Mouse (Mus musculus) heart, embryonic 16.5 days (tissue): ENCODE data around the gene Asic3. TPM values are rescaled to one million over a fixed set of nuclear protein-coding genes. Genes with fewer than 3 reads are reported as not detected.

Experiments used
- ATAC-seq: fragments of 200-750 bp; cut with Nextera tagmentation; replicated peaks from 2 replicates; pipeline ENCODE4 v1.8.0; 2017; ENCODE audit warnings: moderate number of reproducible peaks; ENCODE audit not compliant: insufficient read depth, low FRiP score; ENCODE audit errors: extremely low read depth
- H3K27ac ChIP-seq: fragments of 300-500 bp; sonication (generic); 2 replicates; pipeline ENCODE4 v1.5.1; 2014; ENCODE audit warnings: mild to moderate bottlenecking, low read length, control low read depth, moderate library complexity
- H3K27me3 ChIP-seq: fragments of 300-500 bp; sonication (generic); 2 replicates; pipeline ENCODE4 v1.6.1; 2014; ENCODE audit warnings: low read length, mixed read lengths; ENCODE audit not compliant: control insufficient read depth, insufficient read depth
- H3K36me3 ChIP-seq: fragments of 300-500 bp; sonication (generic); 2 replicates; pipeline ENCODE4 v1.6.1; 2014; ENCODE audit not compliant: control insufficient read depth, insufficient read depth
- H3K4me1 ChIP-seq: fragments of 300-500 bp; sonication (generic); 2 replicates; pipeline ENCODE4 v1.6.1; 2014; ENCODE audit warnings: low read length, mixed read lengths; ENCODE audit not compliant: control insufficient read depth, insufficient read depth
- H3K4me2 ChIP-seq: fragments of 300-500 bp; sonication (generic); 2 replicates; pipeline ENCODE4 v1.6.1; 2014; ENCODE audit warnings: low read depth, mild to moderate bottlenecking, control low read depth, low read length
- H3K4me3 ChIP-seq: fragments of 300-500 bp; sonication (generic); 2 replicates; pipeline ENCODE4 v1.5.1; 2014; ENCODE audit warnings: mild to moderate bottlenecking, control low read depth, low read length
- H3K9ac ChIP-seq: fragments of 300-500 bp; sonication (generic); 2 replicates; pipeline ENCODE4 v1.6.1; 2014; ENCODE audit warnings: low read length, control low read depth
- H3K9me3 ChIP-seq: fragments of 300-500 bp; sonication (generic); replicated peaks from 2 replicates; pipeline ENCODE4 v1.6.1; 2016; ENCODE audit warnings: low read length; ENCODE audit not compliant: control insufficient read depth
- WGBS: fragments of 180-500 bp; shearing (Covaris S2); extraction: QIAGEN DNeasy Blood & Tissue Kit; methylation state at CpG from one replicate; pipeline ENCODE4 v1.1.7; 2014; 5-methylcytosine and 5-hydroxymethylcytosine counted together
- polyA plus RNA-seq: library from polyadenylated mRNA; unstranded; fragments of >200 nt; fragmentation: Nextera tagmentation; extraction: Ambion mirVana; gene quantifications from 2 replicates; pipeline ENCODE4 v1.2.1, GENCODE M21; 2015

Asic3 gene
- polyA plus RNA-seq, 1 experiment from 2014 or later = 0.14 TPM

GRCm38 (mm10) chr5:24385374-24385773, 27.8 kb upstream of the Asic3 start:
- Histone ChIP-seq H3K27me3 (peaks cover 3% of the 10 kb centered on the region; the same call in 1 of the 2 replicates), H3K4me3 (no peak overlapping the region), H3K9ac (no peak overlapping the region), H3K27ac (peak overlapping the region; percentile 30; the same call in 1 of the 2 replicates), H3K9me3 (no peaks in the 10 kb centered on the region), H3K4me1 (peaks cover 38% of the 10 kb centered on the region), H3K36me3 (no peaks in the 10 kb centered on the region), H3K4me2 (no peak overlapping the region)
- 81% methylated on average over 5 of the region's 5 CpGs for WGBS
- ATAC-seq = no peak

- 85% methylated on average over 10 of the region's 10 CpGs for WGBS
- no peak overlapping the region for H3K4me2 ChIP-seq
- H3K36me3 ChIP-seq = no peaks in the 10 kb centered on the region
- no peaks in the 10 kb centered on the region for H3K9me3 ChIP-seq
- peaks cover 38% of the 10 kb centered on the region for H3K4me1 ChIP-seq
- H3K9ac ChIP-seq = no peak overlapping the region
- H3K27me3 ChIP-seq = peaks cover 3% of the 10 kb centered on the region; the same call in 1 of the 2 replicates
- H3K27ac ChIP-seq = peak overlapping the region; percentile 30; the same call in 1 of the 2 replicates
- no peak overlapping the region for H3K4me3 ChIP-seq
- ATAC-seq = no peak
Measured at GRCm38 (mm10) chr5:24385887-24386550, 27.2 kb upstream of the Asic3 start.

GRCm38 (mm10) chr5:24387264-24388241, 25.6 kb upstream of the Asic3 start:
- Histone ChIP-seq H3K4me2 (peak overlapping the region; percentile 91), H3K9me3 (no peaks in the 10 kb centered on the region), H3K27ac (peak overlapping the region; percentile 43), H3K4me1 (peaks cover 38% of the 10 kb centered on the region), H3K27me3 (peaks cover 3% of the 10 kb centered on the region; the same call in 1 of the 2 replicates), H3K9ac (peak overlapping the region; percentile 74), H3K36me3 (no peaks in the 10 kb centered on the region), H3K4me3 (peak overlapping the region; percentile 54)
- ATAC-seq = peak; percentile 38
- WGBS = under 1% methylated on average over 73 of the region's 73 CpGs

DNA sequence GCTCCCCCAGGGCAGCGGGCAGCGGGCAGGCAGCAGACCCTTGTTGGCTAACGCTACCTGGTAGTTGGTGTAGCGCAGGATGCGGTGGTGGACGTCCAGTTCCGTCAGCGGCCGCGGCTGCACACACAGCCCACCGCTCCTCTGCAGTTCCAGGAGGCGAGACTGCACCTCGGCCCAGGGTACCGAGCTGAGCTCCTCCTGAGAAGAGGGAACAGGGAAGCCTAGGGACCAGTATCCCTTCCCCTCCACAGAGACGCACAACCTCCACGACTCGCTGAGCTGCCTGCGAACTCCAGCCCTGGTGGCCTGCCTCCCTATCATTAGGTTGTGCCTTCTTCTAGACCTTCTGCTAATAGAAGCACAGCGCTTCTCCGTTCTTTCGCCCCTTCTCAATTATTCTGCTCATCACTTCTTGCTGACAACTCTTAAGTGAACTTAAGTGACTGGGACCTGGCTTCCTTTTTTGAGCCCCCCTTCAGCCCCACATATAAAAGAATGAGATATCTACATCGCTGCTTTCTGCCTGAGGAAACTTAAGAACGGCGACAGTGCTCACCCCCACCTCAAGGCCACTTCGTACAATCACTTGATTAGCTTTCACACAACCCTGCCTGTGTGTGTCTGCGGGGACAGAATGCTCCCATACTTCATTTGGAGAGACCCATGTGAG, 24.8 kb upstream of the Asic3 start:
- no peaks in the 10 kb centered on the region for H3K36me3 ChIP-seq
- H3K27ac ChIP-seq = peak overlapping the region; percentile 43
- H3K4me1 ChIP-seq = peaks cover 36% of the 10 kb centered on the region
- H3K4me3 ChIP-seq = peak overlapping the region; percentile 54
- peak overlapping the region; percentile 74 for H3K9ac ChIP-seq
- H3K4me2 ChIP-seq = peak overlapping the region; percentile 91
- no peak for ATAC-seq
- peaks cover 3% of the 10 kb centered on the region; the same call in 1 of the 2 replicates for H3K27me3 ChIP-seq
- 30% methylated on average over 26 of the region's 26 CpGs for WGBS
- H3K9me3 ChIP-seq = no peaks in the 10 kb centered on the region

DNA sequence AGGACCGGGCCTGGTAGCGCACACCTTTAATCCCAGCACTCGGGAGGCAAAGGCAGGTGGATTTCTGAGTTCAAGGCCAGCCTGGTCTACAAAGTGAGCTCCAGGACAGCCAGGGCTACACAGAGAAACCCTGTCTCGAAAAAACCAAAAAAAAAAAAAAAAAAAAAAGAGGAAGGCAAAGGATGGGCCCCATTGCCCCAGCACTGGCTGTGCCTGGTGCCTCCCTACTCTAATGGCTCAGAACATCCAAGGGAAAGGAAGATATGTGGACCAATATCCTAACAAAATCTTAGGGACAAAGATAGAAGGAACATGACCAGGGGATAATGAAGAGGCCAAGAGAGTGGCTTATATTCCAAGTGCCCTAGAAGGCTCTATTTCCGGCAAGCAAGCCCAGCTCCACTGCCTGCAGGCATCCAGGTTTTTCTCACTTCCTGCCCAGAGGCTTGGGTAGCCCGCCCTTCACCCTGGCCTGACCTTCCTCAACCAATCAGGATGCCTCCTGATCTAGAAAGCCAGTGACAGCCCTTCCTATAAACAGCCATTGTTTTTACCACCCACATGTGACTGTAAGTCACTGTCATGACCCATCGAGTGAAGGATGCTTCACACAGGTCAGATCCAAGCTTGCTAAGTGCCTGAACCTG, 24.1 kb upstream of the Asic3 start:
- Histone ChIP-seq H3K4me2 (no peak overlapping the region), H3K9ac (peak overlapping the region; percentile 14; the same call in 1 of the 2 replicates), H3K36me3 (no peaks in the 10 kb centered on the region), H3K4me3 (no peak overlapping the region), H3K27me3 (peaks cover 3% of the 10 kb centered on the region; the same call in 1 of the 2 replicates), H3K4me1 (peaks cover 33% of the 10 kb centered on the region), H3K9me3 (no peaks in the 10 kb centered on the region), H3K27ac (peak overlapping the region; percentile 25; the same call in 1 of the 2 replicates)
- 62% methylated on average over 6 of the region's 7 CpGs for WGBS
- no peak for ATAC-seq

DNA sequence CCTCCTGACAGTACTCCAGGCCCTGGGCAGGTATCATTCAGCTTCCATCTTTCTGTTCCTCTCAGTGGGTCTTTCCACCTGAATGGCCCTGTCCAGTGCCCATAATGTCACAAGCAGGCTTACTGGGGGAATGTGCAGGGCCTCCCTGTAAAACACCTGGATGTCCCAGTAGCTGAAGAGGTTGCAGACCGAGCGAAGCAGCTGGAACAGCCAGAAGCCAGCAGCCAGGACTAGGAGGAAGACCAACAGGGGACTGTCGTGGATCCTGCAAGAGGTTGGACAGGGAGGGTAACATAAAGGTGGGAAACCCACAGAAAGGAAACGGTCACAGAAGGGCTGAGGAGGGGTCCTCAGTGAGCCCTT, 23.6 kb upstream of the Asic3 start:
- peaks cover 3% of the 10 kb centered on the region; the same call in 1 of the 2 replicates for H3K27me3 ChIP-seq
- H3K9me3 ChIP-seq = no peaks in the 10 kb centered on the region
- peaks cover 31% of the 10 kb centered on the region for H3K4me1 ChIP-seq
- no peak overlapping the region for H3K4me3 ChIP-seq
- ATAC-seq = no peak
- peak overlapping the region; percentile 14; the same call in 1 of the 2 replicates for H3K9ac ChIP-seq
- H3K27ac ChIP-seq = peak overlapping the region; percentile 25; the same call in 1 of the 2 replicates
- H3K4me2 ChIP-seq = 0 out of 2 replicates have a peak overlapping the region, but pooled peaks have one; percentile 7
- no peaks in the 10 kb centered on the region for H3K36me3 ChIP-seq
- WGBS = 82% methylated on average over 4 of the region's 4 CpGs

- Histone ChIP-seq H3K4me2 (no peak within 1 kb of the TSS), H3K27me3 (no peaks in the 10 kb centered on the region), H3K9me3 (no peaks in the 10 kb centered on the region), H3K4me3 (no peak within 1 kb of the TSS), H3K9ac (no peak within 1 kb of the TSS), H3K27ac (peak within 1 kb of the TSS; percentile 16; the same call in 1 of the 2 replicates), H3K4me1 (peaks cover 33% of the 10 kb centered on the region), H3K36me3 (peaks cover 3% of the 10 kb centered on the region; the same call in 1 of the 2 replicates)
- no peak for ATAC-seq
- WGBS = 85% methylated on average over 7 of the region's 7 CpGs
Measured at GRCm38 (mm10) chr5:24391864-24392263, 21.3 kb upstream of the Asic3 start, which contains the start of gene Atg9b. TSS of gene Atg9b (minus strand) at chr5:24392143.

- Histone ChIP-seq H3K36me3 (peaks cover 3% of the 10 kb centered on the region; the same call in 1 of the 2 replicates), H3K4me3 (no peak overlapping the region), H3K9me3 (no peaks in the 10 kb centered on the region), H3K4me1 (peaks cover 26% of the 10 kb centered on the region), H3K27ac (peak overlapping the region; percentile 16; the same call in 1 of the 2 replicates), H3K9ac (no peak overlapping the region), H3K4me2 (no peak overlapping the region), H3K27me3 (no peaks in the 10 kb centered on the region)
- WGBS = 66% methylated on average over 7 of the region's 7 CpGs
- no peak for ATAC-seq
Measured at GRCm38 (mm10) chr5:24392724-24393123, 20.5 kb upstream of the Asic3 start.
